Mouse (Mus musculus): ENCODE results near the gene Fam178b. TPM values are rescaled to one million over a fixed set of nuclear protein-coding genes. Genes with fewer than 3 reads are reported as not detected.

The Fam178b gene
- polyA plus RNA-seq, 1 experiment from 2014 or later: 3.1 TPM

- Histone ChIP-seq H3K27ac (replicated peaks in 1 of 2; ENCODE audit: control insufficient read depth in 1 of 2, insufficient read depth in 1 of 2, low read depth in 2 of 2, low read length in 2 of 2) (no peak overlapping the region), H3K9ac (ENCODE audit: low read length) (no peak overlapping the region), H3K9me3 (ENCODE audit: control insufficient read depth, low read length) (no peaks in the 10 kb centered on the region), H3K4me2 (ENCODE audit: low read length) (no peak overlapping the region), H3K36me3 (ENCODE audit: control insufficient read depth, insufficient read depth, low read length) (no peaks in the 10 kb centered on the region), H3K27me3 (ENCODE audit: control insufficient read depth, insufficient read depth, low read length) (no peaks in the 10 kb centered on the region), H3K4me1 (ENCODE audit: control insufficient read depth in 2 of 2, insufficient read depth in 2 of 2, low read length in 2 of 2) (peaks cover 35 to 45% of the 10 kb centered on the region in 2 experiments), H3K4me3 (ENCODE audit: control insufficient read depth in 1 of 2, insufficient read depth in 1 of 2, low read depth in 1 of 2, low read length in 2 of 2) (no peak overlapping the region)
- WGBS: 48% methylated on average over 4 of the region's 4 CpGs
- ATAC-seq (ENCODE audit: insufficient number of reproducible peaks, insufficient read depth, low FRiP score, low read depth): no peak
Observed at GRCm38 (mm10) chr1:36562388-36562787, 120.6 kb downstream of the Fam178b start.

- WGBS: 50% methylated on average over 6 of the region's 6 CpGs
- peaks cover 37 to 44% of the 10 kb centered on the region in 2 experiments for H3K4me1 ChIP-seq (ENCODE audit: control insufficient read depth in 2 of 2, insufficient read depth in 2 of 2, low read length in 2 of 2)
Observed at GRCm38 (mm10) chr1:36560903-36561302, 122.1 kb downstream of the Fam178b start.

GRCm38 (mm10) chr1:36559888-36560287 is 123.1 kb downstream of the Fam178b start:
- Histone ChIP-seq H3K4me1 (ENCODE audit: control insufficient read depth in 2 of 2, insufficient read depth in 2 of 2, low read length in 2 of 2) (peaks cover 47 to 54% of the 10 kb centered on the region in 2 experiments), H3K4me2 (ENCODE audit: low read length) (0 out of 2 replicates have a peak overlapping the region, but pooled peaks have one; percentile 6), H3K36me3 (ENCODE audit: control insufficient read depth, insufficient read depth, low read length) (peaks cover 6% of the 10 kb centered on the region), H3K9me3 (ENCODE audit: control insufficient read depth, low read length) (no peaks in the 10 kb centered on the region), H3K27me3 (ENCODE audit: control insufficient read depth, insufficient read depth, low read length) (no peaks in the 10 kb centered on the region), H3K27ac (replicated peaks in 1 of 2; ENCODE audit: control insufficient read depth in 1 of 2, insufficient read depth in 1 of 2, low read depth in 2 of 2, low read length in 2 of 2) (peak overlapping the region in 1 of 2 experiments; percentile 38; a peak in 1 of 4 replicates), H3K4me3 (ENCODE audit: control insufficient read depth in 1 of 2, insufficient read depth in 1 of 2, low read depth in 1 of 2, low read length in 2 of 2) (no peak overlapping the region), H3K9ac (ENCODE audit: low read length) (peak overlapping the region; percentile 35; the same call in 1 of the 2 replicates)
- no peak for ATAC-seq (ENCODE audit: insufficient number of reproducible peaks, insufficient read depth, low FRiP score, low read depth)
- 53% methylated on average over 5 of the region's 5 CpGs for WGBS

More at GRCm38 (mm10) chr1:36560903-36561302, 122.1 kb downstream of the Fam178b start:
- Histone ChIP-seq H3K4me2 (ENCODE audit: low read length) (no peak overlapping the region), H3K9me3 (ENCODE audit: control insufficient read depth, low read length) (no peaks in the 10 kb centered on the region), H3K27ac (replicated peaks in 1 of 2; ENCODE audit: control insufficient read depth in 1 of 2, insufficient read depth in 1 of 2, low read depth in 2 of 2, low read length in 2 of 2) (no peak overlapping the region), H3K9ac (ENCODE audit: low read length) (no peak overlapping the region), H3K27me3 (ENCODE audit: control insufficient read depth, insufficient read depth, low read length) (no peaks in the 10 kb centered on the region), H3K36me3 (ENCODE audit: control insufficient read depth, insufficient read depth, low read length) (no peaks in the 10 kb centered on the region), H3K4me3 (ENCODE audit: control insufficient read depth in 1 of 2, insufficient read depth in 1 of 2, low read depth in 1 of 2, low read length in 2 of 2) (no peak overlapping the region)
- no peak for ATAC-seq (ENCODE audit: insufficient number of reproducible peaks, insufficient read depth, low FRiP score, low read depth)

GRCm38 (mm10) chr1:36559256-36559655 is 123.7 kb downstream of the Fam178b start:
- WGBS: 5% methylated on average over 4 of the region's 4 CpGs
- no peaks in the 10 kb centered on the region for H3K27me3 ChIP-seq (ENCODE audit: control insufficient read depth, insufficient read depth, low read length)
- peak overlapping the region; percentile 96 for H3K9ac ChIP-seq (ENCODE audit: low read length)
- no peak for ATAC-seq (ENCODE audit: insufficient number of reproducible peaks, insufficient read depth, low FRiP score, low read depth)
- peaks cover 13% of the 10 kb centered on the region for H3K36me3 ChIP-seq (ENCODE audit: control insufficient read depth, insufficient read depth, low read length)
- no peaks in the 10 kb centered on the region for H3K9me3 ChIP-seq (ENCODE audit: control insufficient read depth, low read length)
- peak overlapping the region in 1 of 2 experiments; percentile 83; a peak in 1 of 4 replicates for H3K4me3 ChIP-seq (ENCODE audit: control insufficient read depth in 1 of 2, insufficient read depth in 1 of 2, low read depth in 1 of 2, low read length in 2 of 2)
- H3K27ac ChIP-seq (replicated peaks in 1 of 2; ENCODE audit: control insufficient read depth in 1 of 2, insufficient read depth in 1 of 2, low read depth in 2 of 2, low read length in 2 of 2): peak overlapping the region; percentile 48 to 95; a peak in 2 of 4 replicates
- H3K4me2 ChIP-seq (ENCODE audit: low read length): peak overlapping the region; percentile 79
- H3K4me1 ChIP-seq (ENCODE audit: control insufficient read depth in 2 of 2, insufficient read depth in 2 of 2, low read length in 2 of 2): peaks cover 52% of the 10 kb centered on the region in 2 experiments

- H3K9ac ChIP-seq (ENCODE audit: low read length): peak within 1 kb of the TSS; percentile 96
- peak; percentile 41 for ATAC-seq (ENCODE audit: insufficient number of reproducible peaks, insufficient read depth, low FRiP score, low read depth)
- H3K9me3 ChIP-seq (ENCODE audit: control insufficient read depth, low read length): no peaks in the 10 kb centered on the region
- no peaks in the 10 kb centered on the region for H3K27me3 ChIP-seq (ENCODE audit: control insufficient read depth, insufficient read depth, low read length)
- H3K4me2 ChIP-seq (ENCODE audit: low read length): peak within 1 kb of the TSS; percentile 79
- H3K4me3 ChIP-seq (ENCODE audit: control insufficient read depth in 1 of 2, insufficient read depth in 1 of 2, low read depth in 1 of 2, low read length in 2 of 2): peak within 1 kb of the TSS; percentile 78 to 83
- WGBS: 2% methylated on average over 66 of the region's 69 CpGs
- peak within 1 kb of the TSS; percentile 95 for H3K27ac ChIP-seq (replicated peaks in 1 of 2; ENCODE audit: control insufficient read depth in 1 of 2, insufficient read depth in 1 of 2, low read depth in 2 of 2, low read length in 2 of 2)
- peaks cover 22% of the 10 kb centered on the region for H3K36me3 ChIP-seq (ENCODE audit: control insufficient read depth, insufficient read depth, low read length)
- peaks cover 49 to 51% of the 10 kb centered on the region in 2 experiments for H3K4me1 ChIP-seq (ENCODE audit: control insufficient read depth in 2 of 2, insufficient read depth in 2 of 2, low read length in 2 of 2)
Observed at GRCm38 (mm10) chr1:36558031-36558993, 124.7 kb downstream of the Fam178b start, which contains the start of gene Sema4c. Gene Sema4c, minus strand, starts transcription at chr1:36558349.

- peak overlapping the region; percentile 95 for H3K27ac ChIP-seq (replicated peaks in 1 of 2; ENCODE audit: control insufficient read depth in 1 of 2, insufficient read depth in 1 of 2, low read depth in 2 of 2, low read length in 2 of 2)
- peak overlapping the region; percentile 79 for H3K4me2 ChIP-seq (ENCODE audit: low read length)
- peaks cover 30% of the 10 kb centered on the region for H3K36me3 ChIP-seq (ENCODE audit: control insufficient read depth, insufficient read depth, low read length)
- H3K9me3 ChIP-seq (ENCODE audit: control insufficient read depth, low read length): no peaks in the 10 kb centered on the region
- peak; percentile 77 for ATAC-seq (ENCODE audit: insufficient number of reproducible peaks, insufficient read depth, low FRiP score, low read depth)
- under 1% methylated on average over 46 of the region's 48 CpGs for WGBS
- H3K4me1 ChIP-seq (ENCODE audit: control insufficient read depth in 2 of 2, insufficient read depth in 2 of 2, low read length in 2 of 2): peaks cover 42 to 45% of the 10 kb centered on the region in 2 experiments
- H3K4me3 ChIP-seq (ENCODE audit: control insufficient read depth in 1 of 2, insufficient read depth in 1 of 2, low read depth in 1 of 2, low read length in 2 of 2): peak overlapping the region; percentile 78 to 83
- peak overlapping the region; percentile 96 for H3K9ac ChIP-seq (ENCODE audit: low read length)
- no peaks in the 10 kb centered on the region for H3K27me3 ChIP-seq (ENCODE audit: control insufficient read depth, insufficient read depth, low read length)
Observed at GRCm38 (mm10) chr1:36557457-36558011, 125.4 kb downstream of the Fam178b start.
